Mouse (Mus musculus): ENCODE measurements at regions not wholly inside any gene's neighbourhood (a gene's known extent, or its start where the extent isn't known, plus 50 kb on each side); places are given as distances from the start of the nearest gene placed in this dataset.
A peak's percentile ranks its signal among the peaks of the same experiment; 100 is the strongest.
"Not testable (repeated sequence)": the region's sequence is repeated elsewhere in the genome, so short reads cannot be mapped to it uniquely, and the experiment has no call there.

DNA sequence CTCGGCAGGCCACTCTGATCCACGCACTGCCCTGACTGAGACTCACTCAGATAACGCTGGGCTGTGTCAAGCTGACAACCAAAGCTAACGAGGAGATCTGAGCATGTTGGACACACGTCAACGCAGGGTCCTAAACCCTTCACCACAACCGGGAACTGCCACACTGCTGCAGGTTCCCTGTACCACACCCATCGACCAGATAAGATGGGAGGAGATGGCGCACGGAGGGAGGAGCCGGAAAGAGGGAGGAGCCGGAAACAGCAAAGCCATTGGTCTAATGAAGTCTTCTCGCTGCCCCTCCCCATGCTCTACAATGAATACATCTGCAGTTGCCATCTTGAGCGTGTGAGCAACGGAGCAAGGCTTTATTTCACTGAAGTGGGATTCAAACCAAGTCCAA lies 182.9 kb upstream of the Rpl38 start:
- DNase-seq (ENCODE audit: low spot score in 2 of 2), result no peak

DNA sequence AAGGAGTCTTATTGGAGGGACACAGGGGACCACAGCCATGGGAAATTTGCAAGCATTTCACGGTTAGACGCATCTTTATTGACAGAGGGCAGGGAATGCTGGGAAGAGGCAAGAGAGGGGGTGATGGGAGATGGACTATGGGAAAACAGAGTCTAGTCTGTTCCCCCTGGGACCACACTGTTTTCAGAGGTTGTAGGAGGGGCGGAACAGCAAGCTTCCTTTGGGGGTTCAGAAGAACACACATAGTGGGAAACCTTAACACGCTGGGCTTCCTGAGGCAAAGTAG lies 183.7 kb upstream of the Rpl38 start:
- DNase-seq (ENCODE audit: low spot score in 2 of 2), result no peak

DNA sequence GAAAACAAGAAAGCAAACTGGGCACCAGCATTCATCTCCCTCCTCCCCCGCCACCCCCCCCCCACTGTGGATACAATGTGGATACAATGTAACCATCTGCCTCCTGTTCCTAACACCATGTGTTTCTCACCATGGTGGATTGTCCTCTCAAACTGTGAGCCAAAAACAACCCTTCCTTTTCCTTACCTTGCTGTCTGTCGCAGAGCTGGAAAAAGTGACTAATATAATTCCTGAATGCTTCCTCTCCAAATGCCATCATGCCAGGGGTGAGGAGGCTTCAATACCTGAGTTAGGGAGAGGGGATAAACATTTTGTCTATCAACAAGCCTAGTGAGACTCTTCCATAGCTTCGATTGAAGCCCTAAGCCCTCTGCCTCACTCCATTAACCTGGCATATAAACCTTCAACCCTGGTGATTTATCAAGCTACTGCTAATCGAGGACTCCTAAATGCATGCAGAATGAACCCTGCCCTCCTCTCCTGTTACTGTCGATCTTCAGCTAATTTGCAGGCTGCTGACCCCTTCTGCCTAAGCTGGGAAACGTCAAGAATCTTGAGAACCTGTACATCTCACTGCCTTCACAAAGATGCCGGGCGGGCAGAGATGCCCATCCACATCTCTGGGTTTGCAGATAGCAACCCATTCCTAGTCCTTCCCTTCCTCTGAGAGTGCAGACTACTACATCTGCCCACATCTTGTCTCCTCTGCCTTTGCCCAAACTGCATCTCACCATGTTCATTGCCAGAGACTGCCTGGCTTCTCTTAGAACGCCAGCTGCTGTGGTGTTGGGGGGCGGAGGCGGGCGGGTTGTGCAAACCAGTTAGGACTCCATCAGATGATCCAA lies 184.3 kb upstream of the Rpl38 start:
- DNase-seq (ENCODE audit: low spot score in 2 of 2), result no peak

DNA sequence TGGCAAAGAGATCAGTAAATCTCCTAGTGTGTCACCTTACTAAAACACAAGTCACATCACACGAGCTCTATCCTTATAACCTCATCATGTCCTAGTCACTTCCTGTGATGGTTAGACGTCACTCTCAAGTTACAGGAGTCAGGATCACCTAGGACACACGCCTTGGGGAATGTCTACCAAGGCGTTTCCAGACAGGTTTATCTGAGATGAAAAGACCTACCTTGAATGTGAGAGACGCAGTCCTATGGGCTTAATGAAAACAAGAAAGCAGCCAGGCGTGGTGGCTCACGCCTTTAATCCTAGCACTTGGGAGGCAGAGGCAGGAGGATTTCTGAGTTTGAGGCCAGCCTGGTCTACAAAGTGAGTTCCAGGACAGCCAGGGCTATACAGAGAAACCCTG lies 185.0 kb upstream of the Rpl38 start:
- not testable (repeated sequence) for DNase-seq (ENCODE audit: low spot score in 2 of 2)

DNA sequence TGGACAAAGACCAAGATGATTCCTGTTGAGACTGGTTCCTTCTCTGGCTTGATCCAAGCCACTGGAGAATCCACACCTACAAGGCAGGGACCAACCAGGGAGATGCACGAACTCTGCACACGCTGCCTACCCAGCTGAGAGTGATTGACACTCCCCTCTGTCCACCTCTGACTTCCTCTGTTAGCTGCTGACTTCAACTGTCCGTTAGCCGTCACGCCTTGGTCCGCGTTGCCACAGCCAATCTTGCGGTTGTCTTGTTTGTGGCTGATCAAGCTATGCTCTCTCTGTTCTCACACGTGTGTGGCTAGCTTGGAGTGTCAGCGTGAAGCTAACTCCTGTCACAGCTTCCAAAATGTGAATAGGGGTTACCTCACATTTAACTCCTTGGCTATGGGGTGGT lies 186.3 kb upstream of the Rpl38 start:
- no peak for DNase-seq (ENCODE audit: low spot score in 2 of 2)

DNA sequence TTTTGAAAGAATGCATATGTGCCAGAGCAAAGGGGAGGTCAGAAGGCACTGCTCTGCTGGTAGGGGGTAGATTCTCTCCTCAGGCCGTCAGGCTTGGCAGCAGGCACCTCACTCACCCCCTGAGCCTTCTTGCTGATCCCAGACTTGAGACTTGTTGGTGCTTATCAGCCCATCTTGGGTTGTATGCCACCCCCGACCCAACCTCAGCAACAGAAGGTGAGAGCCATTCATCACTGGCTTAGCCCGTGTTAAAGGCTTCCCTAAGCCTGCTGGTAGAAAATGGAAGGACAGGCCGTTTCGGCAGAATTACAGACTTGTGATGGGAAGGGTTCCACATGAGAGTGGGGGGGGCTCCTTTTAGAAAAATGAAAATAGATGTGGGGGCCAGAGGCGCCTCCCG lies 187.3 kb upstream of the Rpl38 start:
- no peak for DNase-seq (ENCODE audit: low spot score in 2 of 2)

DNA sequence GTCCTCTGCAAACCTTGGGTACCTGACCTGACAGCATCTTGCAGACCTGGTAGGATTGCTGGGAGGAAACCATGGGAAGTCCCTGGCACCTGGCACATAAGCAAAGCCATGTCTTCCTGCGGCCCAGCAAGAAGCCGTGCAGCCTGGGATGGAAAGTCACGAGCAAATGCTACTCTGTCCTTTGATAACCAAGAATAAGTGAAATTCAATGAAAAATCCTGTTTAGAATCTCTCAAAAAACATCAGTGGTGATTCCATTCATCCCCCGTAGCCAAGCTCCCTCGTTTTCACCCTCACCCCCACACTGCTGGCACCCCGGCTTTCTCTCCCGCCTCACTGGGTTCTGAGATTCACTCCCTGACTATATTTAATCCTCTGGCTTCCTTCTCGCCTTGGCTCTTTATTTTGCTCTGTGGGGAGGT lies 188.2 kb upstream of the Rpl38 start:
- DNase-seq (ENCODE audit: low spot score in 2 of 2), result no peak

DNA sequence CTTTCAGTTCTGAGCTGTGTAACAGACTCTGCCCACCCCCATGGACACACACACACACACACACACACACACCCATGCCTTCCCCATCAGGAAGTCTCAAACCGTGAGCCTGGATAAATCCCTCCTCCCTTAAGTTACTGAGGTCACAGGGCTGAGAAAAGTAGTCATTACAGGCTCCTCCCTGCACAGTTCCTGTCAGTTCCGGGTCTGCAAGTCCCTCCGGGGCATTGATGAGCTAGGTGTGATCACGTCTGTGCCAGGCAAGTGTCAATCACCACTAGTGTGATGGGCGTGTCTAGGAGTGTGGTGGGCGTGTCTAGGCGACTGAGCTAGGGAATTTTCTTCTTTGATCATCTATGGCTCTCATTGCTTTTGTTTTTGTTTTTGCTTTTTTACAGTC lies 189.6 kb upstream of the Rpl38 start:
- no peak for DNase-seq (ENCODE audit: low spot score in 2 of 2)

DNA sequence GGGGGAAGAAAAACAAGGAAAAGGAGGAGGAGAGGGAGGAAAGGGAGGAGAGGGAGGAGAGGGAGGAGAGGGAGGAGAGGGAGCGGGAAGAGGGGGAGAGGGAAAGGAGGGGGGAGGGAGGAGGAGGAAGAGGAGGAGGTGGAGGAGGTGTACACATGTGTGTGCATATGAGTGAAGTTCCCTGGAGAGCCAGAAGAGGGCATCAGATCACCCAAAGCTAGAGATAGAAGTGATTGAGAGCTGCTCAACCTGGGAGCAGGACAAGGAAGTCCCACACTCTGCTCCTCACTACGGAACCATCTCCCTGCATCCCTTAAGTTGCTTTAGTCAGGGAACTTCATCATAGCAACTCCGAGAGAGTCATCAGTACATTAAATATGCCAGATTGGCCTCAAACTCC lies 191.0 kb upstream of the Rpl38 start:
- DNase-seq (ENCODE audit: low spot score in 2 of 2), result no peak

DNA sequence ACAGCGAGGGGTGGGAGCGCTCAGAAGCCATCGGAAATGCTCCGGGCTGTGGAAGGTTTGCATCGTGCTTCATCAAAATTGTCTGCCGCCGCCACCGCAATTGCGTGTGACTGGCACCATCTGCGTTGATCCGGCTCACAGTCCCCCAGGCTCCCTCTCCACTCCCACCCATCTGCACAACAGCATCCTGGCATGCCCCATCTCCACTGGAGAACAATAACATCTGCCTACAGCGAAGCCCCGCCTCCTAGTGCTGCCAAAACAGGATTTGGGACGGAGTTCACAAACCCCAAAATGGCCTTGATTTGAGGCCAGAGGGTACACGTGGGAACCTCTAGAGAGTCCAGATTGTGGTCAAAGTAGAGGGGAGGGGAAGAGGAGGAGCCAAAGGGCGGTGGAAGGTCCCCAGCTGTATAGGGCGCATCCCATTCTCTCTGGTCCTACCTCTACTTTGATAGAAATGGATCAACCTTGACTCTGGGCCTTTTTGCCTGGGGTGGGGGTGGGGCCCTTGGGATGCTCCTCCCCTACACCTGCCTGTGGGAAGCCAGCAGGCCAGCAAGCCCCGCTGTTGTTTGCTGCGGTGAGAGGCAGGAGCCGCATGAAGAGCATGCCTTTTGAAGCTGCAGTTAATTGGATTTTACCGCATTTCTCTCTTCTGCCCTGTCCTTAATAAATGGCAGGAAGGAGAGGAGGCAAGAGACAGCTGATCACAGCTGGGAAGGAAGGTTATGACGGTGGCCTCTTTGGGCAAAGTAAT lies 195.6 kb upstream of the Rpl38 start:
- DNase-seq (ENCODE audit: low spot score in 2 of 2), result peak in 1 of 2 experiments; percentile 38

DNA sequence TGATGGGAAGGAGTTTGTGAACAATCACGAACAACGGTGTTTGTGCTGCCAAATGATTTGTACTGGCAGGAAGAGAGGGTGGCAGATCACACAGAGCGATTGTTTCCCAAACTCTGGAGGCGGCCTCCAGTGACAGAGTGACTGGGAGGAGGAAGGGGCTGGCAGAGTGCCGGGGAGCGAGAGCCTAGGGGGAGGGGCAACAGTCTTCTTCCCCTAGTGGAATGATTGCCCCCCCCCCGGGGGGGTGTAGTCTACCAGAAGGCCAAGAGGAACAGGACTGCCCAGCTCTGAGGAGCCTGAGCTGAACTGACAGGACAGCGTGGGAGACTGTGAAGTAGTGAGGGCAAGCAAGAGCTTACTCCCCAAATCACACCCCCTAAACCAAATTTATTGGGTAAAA lies 199.9 kb upstream of the Rpl38 start:
- DNase-seq (ENCODE audit: low spot score in 2 of 2), result peak; percentile 69 to 72

DNA sequence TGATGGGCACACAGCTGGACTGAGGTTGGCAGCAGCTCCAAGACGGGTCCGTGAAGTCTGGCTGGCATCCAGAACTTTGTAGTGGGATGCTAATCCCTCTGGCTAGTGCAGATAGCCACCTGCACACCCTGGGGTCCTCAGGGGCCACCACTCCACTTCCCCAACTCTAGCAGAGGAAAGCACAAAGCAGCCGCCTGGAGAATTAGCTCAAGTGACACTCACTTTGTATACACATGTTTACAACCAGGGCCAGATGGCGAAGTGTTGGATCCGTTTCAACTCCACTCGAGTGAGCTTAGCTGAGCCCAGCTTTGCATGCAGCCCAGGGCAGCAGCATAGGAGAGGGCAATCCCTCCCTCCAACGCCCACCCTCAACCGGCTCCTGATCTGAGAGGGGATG lies 200.5 kb upstream of the Rpl38 start:
- DNase-seq (ENCODE audit: low spot score in 2 of 2), result peak; percentile 51 to 53

DNA sequence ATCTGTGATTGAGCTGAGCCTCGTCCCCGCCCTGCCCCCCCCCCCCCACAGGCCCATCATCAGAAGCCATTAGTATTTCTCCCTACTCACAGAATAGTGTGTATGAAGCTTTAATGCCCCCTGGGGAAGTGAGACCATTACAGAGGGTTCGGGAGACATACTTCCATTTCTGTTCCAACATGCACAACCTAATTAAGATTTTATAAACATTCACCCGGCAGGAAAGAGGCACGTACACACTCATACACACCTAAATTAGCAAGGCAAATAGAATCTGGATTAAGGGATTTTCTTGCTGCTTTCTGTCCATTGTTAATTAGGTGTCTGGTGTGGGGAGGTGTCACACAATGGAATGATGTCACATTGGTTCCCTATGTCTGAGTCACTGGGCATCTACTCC lies 202.8 kb upstream of the Rpl38 start:
- no peak for DNase-seq (ENCODE audit: low spot score in 2 of 2)

DNA sequence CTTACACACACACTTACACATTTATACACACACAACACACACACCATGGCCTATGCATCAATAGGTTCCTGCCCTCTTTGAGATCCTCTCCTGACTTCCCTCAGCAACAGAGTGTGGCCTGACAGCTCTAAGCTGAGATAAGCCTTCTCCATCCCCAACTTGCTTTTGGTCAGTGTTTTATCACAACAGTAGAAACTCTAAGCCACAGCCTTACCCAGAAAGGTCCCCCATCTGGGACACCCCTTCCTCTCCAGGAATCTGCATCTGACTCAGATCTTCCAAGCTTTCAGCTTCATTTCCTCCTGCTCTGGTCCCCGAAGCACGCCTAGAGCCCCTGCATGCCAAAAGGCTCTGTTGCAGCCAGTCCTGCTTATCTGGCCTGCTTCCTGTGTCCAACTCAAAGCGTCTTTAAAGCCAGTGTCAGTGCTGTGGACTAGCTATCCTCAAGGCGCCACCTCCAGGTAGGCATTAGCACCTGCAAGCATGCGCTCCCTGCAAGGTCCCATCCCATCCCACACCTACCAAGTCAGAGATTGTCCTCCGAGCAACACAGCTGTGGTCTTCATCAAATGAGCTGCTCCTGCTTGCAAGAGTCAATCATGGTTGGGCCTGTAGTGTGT lies 205.5 kb upstream of the Rpl38 start:
- DNase-seq (ENCODE audit: low spot score in 2 of 2), result no peak

DNA sequence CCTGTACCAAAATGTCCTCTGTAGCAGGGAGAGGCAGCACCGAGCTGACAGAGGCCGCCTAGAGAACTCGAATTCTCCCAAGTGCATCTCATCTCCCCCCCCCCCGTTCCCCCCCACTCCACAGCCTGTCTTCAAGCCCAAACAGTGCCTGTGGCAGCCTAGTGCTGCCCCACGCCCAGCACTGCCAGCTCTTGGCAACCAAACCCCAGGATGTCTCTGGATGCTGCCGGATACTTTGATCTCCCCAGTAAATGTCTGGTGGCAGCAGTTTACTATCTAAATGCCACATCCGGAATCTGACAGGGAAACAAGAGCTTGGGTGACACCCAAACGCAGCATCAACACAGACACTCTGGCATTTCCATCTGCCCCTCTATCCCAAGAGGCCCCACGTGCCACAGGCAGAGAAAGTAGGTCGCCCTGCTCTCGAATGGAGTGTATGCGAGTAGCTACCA lies 213.4 kb upstream of the Rpl38 start:
- DNase-seq (ENCODE audit: low spot score in 2 of 2), result peak; percentile 19 to 46

DNA sequence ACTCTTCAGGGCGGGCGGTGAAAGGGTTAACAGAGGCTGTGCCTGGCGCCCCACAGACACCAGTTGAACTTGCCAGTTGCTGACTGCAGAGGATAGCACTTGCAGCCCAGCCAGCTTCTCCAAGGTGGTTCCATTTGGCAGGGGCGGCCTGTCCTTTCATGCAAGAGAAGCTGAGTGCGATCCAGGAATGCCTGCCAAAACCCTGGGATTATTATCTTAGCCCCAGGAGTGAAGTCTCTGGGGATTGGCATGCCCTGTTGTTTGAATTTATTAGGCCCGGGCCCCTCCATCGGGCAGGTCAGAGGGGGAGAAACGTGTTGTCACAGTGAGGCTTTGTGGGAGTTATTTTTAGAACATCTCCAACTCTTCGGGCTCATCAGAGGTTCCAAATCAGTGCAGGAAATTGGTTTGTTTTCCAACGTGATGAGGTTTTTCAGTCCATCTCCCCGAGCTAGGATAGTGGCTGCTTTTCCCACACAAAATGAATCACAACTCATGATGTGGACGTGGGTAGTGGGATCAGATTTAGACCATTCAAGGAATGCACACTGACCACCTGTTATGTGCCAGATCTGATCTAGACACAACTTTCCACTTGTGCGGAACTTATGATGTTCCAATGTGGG lies 219.4 kb upstream of the Rpl38 start:
- DNase-seq (ENCODE audit: low spot score in 2 of 2), result peak; percentile 57 to 65

DNA sequence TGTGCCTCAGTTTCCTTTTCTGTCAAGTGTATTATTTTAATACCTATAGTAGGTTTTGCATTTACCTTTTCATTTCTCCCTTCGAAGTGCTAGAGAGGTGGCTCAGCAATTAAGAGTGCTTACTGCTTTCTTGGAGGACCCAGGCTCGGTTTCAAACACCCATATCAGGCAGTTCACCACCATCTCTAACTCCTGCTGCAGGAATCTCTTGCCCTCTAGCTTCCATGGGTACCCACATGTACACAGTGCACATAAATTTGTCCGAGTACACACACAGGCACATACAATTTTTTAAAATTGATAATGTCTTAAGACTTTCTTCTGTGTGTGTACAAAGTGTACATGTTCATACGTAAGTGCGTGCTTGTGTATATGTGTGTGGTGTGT lies 220.9 kb upstream of the Rpl38 start:
- DNase-seq (ENCODE audit: low spot score in 2 of 2), result no peak

DNA sequence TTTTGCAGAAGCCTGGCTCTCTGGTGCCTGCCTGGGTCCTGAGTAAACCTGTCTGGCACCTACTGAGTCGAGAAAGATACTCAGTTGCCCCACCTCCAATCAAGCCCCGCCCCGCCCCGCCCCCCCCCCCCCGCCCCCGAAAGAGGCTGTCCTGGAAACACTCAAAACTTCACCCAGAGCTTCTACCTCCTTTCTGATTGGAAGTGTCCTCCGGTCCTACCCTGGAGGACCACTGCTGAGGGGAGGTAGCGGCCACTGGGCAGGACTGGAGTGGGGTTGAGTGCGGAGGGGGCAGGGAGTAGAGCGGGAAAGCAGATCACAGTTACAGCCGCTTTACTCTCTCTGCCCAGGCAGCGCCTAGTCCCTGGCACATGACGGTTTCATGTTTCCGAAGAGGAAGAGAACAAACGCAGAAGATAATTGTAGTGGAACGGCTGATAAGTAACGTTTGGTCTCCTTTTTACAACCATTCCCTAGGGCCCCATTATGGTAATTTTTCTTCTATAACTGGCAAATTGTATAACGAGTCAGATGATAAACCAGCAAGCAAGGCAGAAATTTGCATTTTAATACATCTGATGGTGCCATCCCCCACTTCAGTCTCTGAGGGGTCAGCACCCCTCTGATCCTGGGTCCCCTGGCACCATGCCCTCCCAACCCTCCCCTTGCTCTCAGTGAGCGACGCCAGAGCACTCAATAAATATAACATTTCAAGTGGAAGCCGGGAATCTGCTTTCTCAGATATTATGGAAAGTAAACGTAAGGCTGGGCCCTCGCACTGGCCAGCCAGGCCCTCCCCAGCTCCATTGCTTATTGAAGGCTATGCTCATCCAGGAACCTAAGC lies 221.5 kb upstream of the Rpl38 start:
- DNase-seq (ENCODE audit: low spot score in 2 of 2), result no peak

DNA sequence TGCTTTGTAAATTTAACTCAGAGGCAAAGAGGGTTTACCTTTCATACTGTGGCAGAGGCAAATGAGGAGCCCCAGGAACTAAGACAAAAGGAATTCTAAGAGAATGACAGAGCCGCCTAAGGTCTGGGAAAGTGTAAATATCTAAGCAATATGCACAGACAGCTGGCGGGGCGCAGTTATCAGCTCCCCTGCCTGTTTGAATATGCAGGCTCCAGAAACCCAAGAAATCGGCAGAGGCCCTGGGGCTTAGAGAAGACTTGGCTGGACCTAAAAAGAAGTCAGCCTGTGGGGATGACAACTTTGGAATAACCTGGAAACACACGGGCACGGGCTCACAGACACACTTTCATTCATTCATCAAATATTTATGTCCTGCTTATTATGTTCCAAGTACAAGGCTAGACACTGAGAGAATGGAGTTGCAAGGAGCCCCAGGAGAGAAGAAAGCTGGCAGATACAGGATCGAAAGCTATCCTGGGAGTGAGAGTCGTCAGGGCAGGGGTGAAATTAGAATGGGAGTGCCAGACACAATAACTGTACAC lies 222.2 kb upstream of the Rpl38 start:
- no peak for DNase-seq (ENCODE audit: low spot score in 2 of 2)

DNA sequence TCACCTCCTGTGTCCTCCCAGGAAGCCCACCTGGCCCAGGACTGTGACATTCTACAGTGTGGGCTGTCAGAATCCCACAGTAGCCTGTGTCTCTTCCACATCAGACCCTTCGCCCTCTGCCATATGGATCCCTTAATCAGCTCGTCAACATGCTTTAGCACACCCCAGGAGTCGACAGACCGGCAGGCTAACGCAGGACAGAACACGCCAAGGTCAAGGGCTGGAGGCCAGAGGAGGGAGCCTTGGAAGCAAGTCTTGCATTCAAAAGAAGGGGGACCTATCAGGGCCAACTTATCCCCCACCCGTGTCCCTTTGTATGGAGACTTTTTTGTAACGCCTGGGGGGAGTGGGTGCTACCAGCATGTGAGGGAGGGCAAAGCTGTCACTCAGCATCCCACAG lies 224.1 kb upstream of the Rpl38 start:
- DNase-seq (ENCODE audit: low spot score in 2 of 2), result no peak

DNA sequence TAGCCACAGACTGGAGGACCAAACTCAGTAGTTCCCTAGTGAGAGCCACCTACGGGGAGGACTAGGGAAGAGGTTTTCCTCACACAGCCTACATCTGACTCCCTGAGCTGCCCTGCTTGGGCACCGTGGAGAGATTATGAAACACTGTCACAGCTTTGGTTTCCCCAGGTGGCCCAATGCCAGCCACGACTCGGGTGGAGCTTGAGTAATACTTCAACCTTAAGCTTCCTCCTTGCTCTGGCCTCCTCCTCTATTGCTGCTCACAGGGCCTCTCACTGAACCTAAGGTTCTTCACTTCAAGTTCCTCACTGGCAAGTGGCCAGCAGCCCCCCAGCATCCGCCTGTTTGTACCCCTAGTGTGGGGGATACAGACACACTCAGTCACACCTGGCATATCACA lies 224.9 kb upstream of the Rpl38 start:
- DNase-seq (ENCODE audit: low spot score in 2 of 2), result no peak

Measured in frontal cortex, postnatal 10 days (tissue).